Comparison of ENCODE assay signal across 11 mouse cellular contexts in the genomic region with DNA sequence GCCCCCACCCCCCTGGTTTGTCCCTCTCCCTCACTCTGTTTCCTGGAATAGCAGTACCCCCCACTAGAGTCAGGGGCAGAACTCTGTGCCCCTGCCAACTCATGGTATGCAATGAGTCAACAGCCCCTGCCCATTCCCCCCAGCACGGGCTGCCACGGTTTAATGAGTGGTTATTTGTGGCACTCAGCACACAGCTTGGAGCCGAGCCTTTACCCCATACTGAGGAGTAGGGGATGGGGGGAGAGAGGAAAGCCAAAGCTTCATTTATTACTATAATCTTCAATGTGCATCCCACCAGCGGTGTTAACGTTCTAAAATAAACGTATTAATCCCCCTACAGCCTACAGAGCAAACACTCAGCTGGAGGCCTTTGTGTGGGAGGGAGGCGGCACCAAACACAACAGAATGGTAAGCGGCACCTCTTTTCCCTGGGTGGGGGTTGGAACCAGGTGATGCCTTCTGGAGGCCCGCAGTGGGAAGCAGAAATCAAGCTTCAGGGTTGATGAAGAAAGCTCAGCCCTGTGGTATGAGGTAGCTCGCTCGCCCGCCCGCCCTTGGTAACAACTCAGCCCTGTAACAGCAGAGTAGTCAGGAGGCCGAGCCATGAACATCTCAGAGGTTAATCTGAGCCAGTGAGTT. TPM values are rescaled to one million over a fixed set of nuclear protein-coding genes. Genes with fewer than 3 reads are reported as not detected.
A peak's percentile ranks its signal among the peaks of the same experiment; 100 is the strongest.
DNase-seq lines count a peak whose midpoint lies in the region; ATAC-seq lines count a peak whose summit lies in the region.
"Had no signal": no experiment of that assay in that cellular context is flagged by ENCODE, and none has a peak within 500 bp of the region (broad histone marks: within the 10 kb centered on the region; RNA-seq: fewer than 3 reads in every experiment).

No protein-coding gene starts in this region.

- no peak overlapping the region for H3K4me2 ChIP-seq in hindbrain, embryonic 11.5 days (replicated peaks; ENCODE audit: low read depth, low read length)
- H3K4me2 ChIP-seq in forebrain, embryonic 14.5 days (ENCODE audit: low read length): no peak overlapping the region
- peak overlapping the region; percentile 25 for H3K4me2 ChIP-seq in limb, embryonic 13.5 days (replicated peaks)
- H3K4me2 ChIP-seq: liver, embryonic 13.5 days had no signal

- WGBS in hindbrain, embryonic 10.5 days: 29% methylated on average over 14 of the region's 14 CpGs
- WGBS in hindbrain, embryonic 11.5 days: 29% methylated on average over 14 of the region's 14 CpGs
- 19% methylated on average over 14 of the region's 14 CpGs for WGBS in forebrain, embryonic 14.5 days
- WGBS in limb, embryonic 13.5 days: 36% methylated on average over 14 of the region's 14 CpGs

- no peaks in the 10 kb centered on the region for H3K36me3 ChIP-seq in hindbrain, embryonic 10.5 days
- H3K36me3 ChIP-seq in hindbrain, embryonic 11.5 days (ENCODE audit: control insufficient read depth, insufficient read depth, low read length): no peaks in the 10 kb centered on the region
- no peaks in the 10 kb centered on the region for H3K36me3 ChIP-seq in forebrain, embryonic 14.5 days (ENCODE audit: control insufficient read depth, insufficient read depth, low read length)
- H3K36me3 ChIP-seq in limb, embryonic 13.5 days: no peaks in the 10 kb centered on the region
- H3K36me3 ChIP-seq: liver, embryonic 13.5 days had no signal

- peak overlapping the region; percentile 16; the same call in 1 of the 2 replicates for H3K4me3 ChIP-seq in hindbrain, embryonic 10.5 days
- H3K4me3 ChIP-seq in hindbrain, embryonic 11.5 days (ENCODE audit: low read depth, low read length): no peak overlapping the region
- no peak overlapping the region for H3K4me3 ChIP-seq in forebrain, embryonic 14.5 days (ENCODE audit: low read depth, low read length)
- H3K4me3 ChIP-seq in limb, embryonic 13.5 days: no peak overlapping the region
- H3K4me3 ChIP-seq: liver, embryonic 13.5 days had no signal

- peak overlapping the region; percentile 80 for H3K27ac ChIP-seq in hindbrain, embryonic 10.5 days
- H3K27ac ChIP-seq in hindbrain, embryonic 11.5 days (ENCODE audit: low read depth, low read length): no peak overlapping the region
- H3K27ac ChIP-seq in forebrain, embryonic 14.5 days (ENCODE audit: low read depth, low read length): no peak overlapping the region
- peak overlapping the region; percentile 28; the same call in 1 of the 2 replicates for H3K27ac ChIP-seq in limb, embryonic 13.5 days
- H3K27ac ChIP-seq: liver, embryonic 13.5 days had no signal

- H3K4me1 ChIP-seq in hindbrain, embryonic 10.5 days (replicated peaks): peaks cover 66% of the 10 kb centered on the region
- H3K4me1 ChIP-seq in hindbrain, embryonic 11.5 days (replicated peaks; ENCODE audit: control insufficient read depth, insufficient read depth, low read length): peaks cover 3% of the 10 kb centered on the region; the same call in 1 of the 2 replicates
- H3K4me1 ChIP-seq in forebrain, embryonic 14.5 days (ENCODE audit: control insufficient read depth, insufficient read depth, low read length): peaks cover 6% of the 10 kb centered on the region; the same call in 1 of the 2 replicates
- peaks cover 31% of the 10 kb centered on the region for H3K4me1 ChIP-seq in limb, embryonic 13.5 days

- no peak for ATAC-seq in hindbrain, embryonic 11.5 days (ENCODE audit: low FRiP score)
- peak; percentile 35; the same call in 1 of the 2 replicates for ATAC-seq in forebrain, embryonic 14.5 days
- peak; percentile 52; the same call in 1 of the 2 replicates for ATAC-seq in limb, embryonic 13.5 days (ENCODE audit: low FRiP score, low read depth)

- H3K27me3 ChIP-seq in hindbrain, embryonic 10.5 days (ENCODE audit: insufficient read depth, poor library complexity, severe bottlenecking): peaks cover 56% of the 10 kb centered on the region
- peaks cover 17% of the 10 kb centered on the region for H3K27me3 ChIP-seq in hindbrain, embryonic 11.5 days (ENCODE audit: control insufficient read depth, insufficient read depth, low read length)
- H3K27me3 ChIP-seq in forebrain, embryonic 14.5 days (replicated peaks; ENCODE audit: control insufficient read depth, insufficient read depth, low read length): peaks cover 24% of the 10 kb centered on the region
- H3K27me3 ChIP-seq in limb, embryonic 13.5 days: peaks cover 39% of the 10 kb centered on the region

- DNase-seq in hindbrain, embryonic 10.5 days (ENCODE audit: low spot score): no peak
- no peak for DNase-seq in hindbrain, embryonic 11.5 days (ENCODE audit: low spot score)
- DNase-seq in Muller cell, postnatal 12 days (ENCODE audit: inconsistent ontology term): peak; percentile 36
- DNase-seq in forebrain, embryonic 14.5 days (ENCODE audit: low spot score): peak; percentile 31
- DNase-seq in left cerebral cortex, adult 8-10 months (ENCODE audit: low spot score in 2 of 2): no peak
- DNase-seq in adrenal gland, postnatal 14 days: no peak
- no peak for DNase-seq in adipocyte (ENCODE audit: low spot score)
- DNase-seq: liver, embryonic 13.5 days had no signal

- H3K9me3 ChIP-seq in hindbrain, embryonic 10.5 days: no peaks in the 10 kb centered on the region
- no peaks in the 10 kb centered on the region for H3K9me3 ChIP-seq in hindbrain, embryonic 11.5 days (ENCODE audit: control insufficient read depth, low read length)
- H3K9me3 ChIP-seq in forebrain, embryonic 14.5 days (replicated peaks; ENCODE audit: control insufficient read depth, low read length): no peaks in the 10 kb centered on the region
- no peaks in the 10 kb centered on the region for H3K9me3 ChIP-seq in limb, embryonic 13.5 days
- H3K9me3 ChIP-seq: liver, embryonic 13.5 days had no signal

- H3K9ac ChIP-seq in hindbrain, embryonic 11.5 days (ENCODE audit: low read depth, low read length): no peak overlapping the region
- H3K9ac ChIP-seq in forebrain, embryonic 14.5 days (ENCODE audit: low read length): no peak overlapping the region
- no peak overlapping the region for H3K9ac ChIP-seq in limb, embryonic 13.5 days
- H3K9ac ChIP-seq: liver, embryonic 13.5 days had no signal

RNA-seq across cellular contexts. Expression of a gene that starts 6.5 kb away (rescaled TPM):
- polyA plus RNA-seq in hindbrain, embryonic 10.5 days (2016; fragmentation: Nextera tagmentation; extraction: Ambion mirVana): 19.9 and 32.8 TPM in 2 replicates
- polyA plus RNA-seq in hindbrain, embryonic 11.5 days (2014; fragmentation: Nextera tagmentation; extraction: Ambion mirVana): 31.4 and 33.4 TPM in 2 replicates
- polyA plus RNA-seq in forebrain, embryonic 14.5 days (2014; fragmentation: Nextera tagmentation; extraction: Ambion mirVana): 9.7 and 10.2 TPM in 2 replicates
- polyA plus RNA-seq in limb, embryonic 13.5 days (2015; fragmentation: Nextera tagmentation; extraction: Ambion mirVana): 2.8 and 3.3 TPM in 2 replicates
- 100 to 1,000 TPM; 165 to 185 (median 176) TPM for total RNA-seq in left cerebral cortex, adult 8-10 months (2022)
- total RNA-seq in adrenal gland, postnatal 14 days (2021): 37.7 and 40.5 TPM in 2 replicates
- total RNA-seq: CH12.LX had no signal

RNA-seq across cellular contexts. Expression of a gene that starts 24.2 kb away (rescaled TPM):
- polyA plus RNA-seq in hindbrain, embryonic 10.5 days (2016; fragmentation: Nextera tagmentation; extraction: Ambion mirVana): 0.21 and 0.27 TPM in 2 replicates
- polyA plus RNA-seq in hindbrain, embryonic 11.5 days (2014; fragmentation: Nextera tagmentation; extraction: Ambion mirVana): 0.17 and 0.25 TPM in 2 replicates
- 0.13 and 0.36 TPM in 2 replicates for polyA plus RNA-seq in forebrain, embryonic 14.5 days (2014; fragmentation: Nextera tagmentation; extraction: Ambion mirVana)
- 0.19 and 0.25 TPM in 2 replicates for polyA plus RNA-seq in limb, embryonic 13.5 days (2015; fragmentation: Nextera tagmentation; extraction: Ambion mirVana)
- total RNA-seq in left cerebral cortex, adult 8-10 months (2022): under 1 TPM; 0.14 to 0.55 (median 0.31) TPM
- total RNA-seq in adrenal gland, postnatal 14 days (2021): 0.83 and 12.4 TPM in 2 replicates

RNA-seq across cellular contexts. Expression of a gene that starts 32.7 kb away (rescaled TPM):
- 33.1 and 36.2 TPM in 2 replicates for polyA plus RNA-seq in hindbrain, embryonic 10.5 days (2016; fragmentation: Nextera tagmentation; extraction: Ambion mirVana)
- 23.5 and 28.8 TPM in 2 replicates for polyA plus RNA-seq in hindbrain, embryonic 11.5 days (2014; fragmentation: Nextera tagmentation; extraction: Ambion mirVana)
- polyA plus RNA-seq in forebrain, embryonic 14.5 days (2014; fragmentation: Nextera tagmentation; extraction: Ambion mirVana): 45.0 and 49.2 TPM in 2 replicates
- polyA plus RNA-seq in limb, embryonic 13.5 days (2015; fragmentation: Nextera tagmentation; extraction: Ambion mirVana): 32.3 and 34.4 TPM in 2 replicates
- total RNA-seq in left cerebral cortex, adult 8-10 months (2022): 10 to 100 TPM; 70.2 to 87.9 (median 76.7) TPM
- 52.7 and 58.6 TPM in 2 replicates for total RNA-seq in adrenal gland, postnatal 14 days (2021)

RNA-seq across cellular contexts. Expression of a gene that starts 35.3 kb away (rescaled TPM):
- 3.4 and 4.7 TPM in 2 replicates for polyA plus RNA-seq in hindbrain, embryonic 10.5 days (2016; fragmentation: Nextera tagmentation; extraction: Ambion mirVana)
- 3.1 and 5.0 TPM in 2 replicates for polyA plus RNA-seq in hindbrain, embryonic 11.5 days (2014; fragmentation: Nextera tagmentation; extraction: Ambion mirVana)
- 0.88 and 1.9 TPM in 2 replicates for polyA plus RNA-seq in forebrain, embryonic 14.5 days (2014; fragmentation: Nextera tagmentation; extraction: Ambion mirVana)
- 2.0 and 15.7 TPM in 2 replicates for polyA plus RNA-seq in limb, embryonic 13.5 days (2015; fragmentation: Nextera tagmentation; extraction: Ambion mirVana)
- 1 to 10 TPM; 1.7 to 2.8 (median 2.6) TPM for total RNA-seq in left cerebral cortex, adult 8-10 months (2022)
- total RNA-seq in adrenal gland, postnatal 14 days (2021): 80.2 and 1,683 TPM in 2 replicates
- total RNA-seq: hematopoietic stem cell, adult 5-6 weeks had no signal

RNA-seq across cellular contexts. Expression of a gene that starts 39.1 kb away (rescaled TPM):
- 1.3 and 1.6 TPM in 2 replicates for polyA plus RNA-seq in hindbrain, embryonic 10.5 days (2016; fragmentation: Nextera tagmentation; extraction: Ambion mirVana)
- polyA plus RNA-seq in hindbrain, embryonic 11.5 days (2014; fragmentation: Nextera tagmentation; extraction: Ambion mirVana): 0.99 and 1.5 TPM in 2 replicates
- polyA plus RNA-seq in forebrain, embryonic 14.5 days (2014; fragmentation: Nextera tagmentation; extraction: Ambion mirVana): 0.09 and 0.22 TPM in 2 replicates
- 5.0 and 6.8 TPM in 2 replicates for polyA plus RNA-seq in limb, embryonic 13.5 days (2015; fragmentation: Nextera tagmentation; extraction: Ambion mirVana)
- total RNA-seq in left cerebral cortex, adult 8-10 months (2022): under 1 TPM; 0.30 to 0.53 (median 0.35) TPM
- total RNA-seq in adrenal gland, postnatal 14 days (2021): 1.5 and 3.2 TPM in 2 replicates
- total RNA-seq: hematopoietic stem cell, adult 5-6 weeks had no signal
- polyA plus RNA-seq: liver, embryonic 13.5 days had no signal

Comparison
In these comparisons a context has a peak if more than half of its experiments do, and no peak if none do; other contexts are left out.
1. H3K27ac ChIP-seq: peak in hindbrain, embryonic 10.5 days (single experiment) and limb, embryonic 13.5 days (single experiment); none in hindbrain, embryonic 11.5 days (single experiment) and forebrain, embryonic 14.5 days (single experiment).
2. DNase-seq: peak in Muller cell, postnatal 12 days (single experiment) and forebrain, embryonic 14.5 days (single experiment); none in hindbrain, embryonic 10.5 days (single experiment), hindbrain, embryonic 11.5 days (single experiment), left cerebral cortex, adult 8-10 months (0 of 2), adrenal gland, postnatal 14 days (single experiment) and adipocyte (single experiment).